Mouse (Mus musculus) CD4-positive, CD25-positive, alpha-beta regulatory T cell, adult 4 months (primary cell): ENCODE results near the gene Pcbp3. TPM values are rescaled to one million over a fixed set of nuclear protein-coding genes. Genes with fewer than 3 reads are reported as not detected.
"Not testable (repeated sequence)": the region's sequence is repeated elsewhere in the genome, so short reads cannot be mapped to it uniquely, and the experiment has no call there.

Experiments used
- ATAC-seq: one replicate; pipeline ENCODE4 v1.8.0; 2017
- polyA plus RNA-seq, 2 experiments: library from polyadenylated mRNA; unstranded; fragments of 100-300 nt; shearing (Covaris generic); gene quantifications; one replicate each; pipeline ENCODE4 v1.2.1; 2017

Gene Pcbp3
- polyA plus RNA-seq, 2 experiments from 2014 or later = 5.3 to 12.6 TPM

DNA sequence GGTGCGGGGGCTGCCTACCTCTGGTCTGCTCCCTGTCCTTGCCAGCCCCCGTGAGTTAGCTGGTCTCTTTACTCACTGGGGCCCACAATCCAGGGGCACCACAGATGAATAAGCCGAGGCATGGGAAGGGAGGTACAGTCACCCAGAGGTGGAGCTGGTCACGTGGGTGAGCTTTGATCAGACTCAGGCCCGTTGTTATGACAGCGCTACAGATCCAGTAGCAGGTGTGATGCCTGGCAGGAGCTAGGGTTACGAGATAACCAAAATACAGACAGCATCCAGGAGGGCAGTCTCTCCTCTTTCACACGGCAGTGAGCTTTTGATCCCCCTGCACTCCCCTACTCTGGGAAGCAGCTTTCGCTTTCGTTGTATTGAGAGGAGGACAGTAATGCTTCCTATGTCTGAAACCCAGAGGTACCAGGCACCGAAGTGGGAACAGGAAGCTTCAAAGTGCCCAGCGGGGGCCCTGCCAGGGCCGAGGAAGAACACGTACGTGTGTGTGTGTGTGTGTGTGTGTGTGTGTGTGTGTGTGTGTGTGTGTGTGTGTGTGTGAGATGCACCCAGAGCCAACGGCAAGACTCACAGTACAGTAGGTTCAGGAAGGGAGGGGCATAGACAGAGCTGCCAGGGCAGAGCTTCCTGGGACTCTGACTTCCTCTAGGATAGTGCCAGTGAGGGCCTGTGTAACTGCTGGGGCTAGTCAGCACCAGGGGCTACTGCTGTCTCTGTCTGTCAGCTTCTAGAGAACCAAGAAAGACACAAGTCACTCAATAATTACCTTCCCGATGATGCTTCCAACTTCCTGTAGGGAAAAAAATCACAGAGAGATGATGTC, 162.7 kb downstream of the Pcbp3 start:
- ATAC-seq = peak; percentile 85

DNA sequence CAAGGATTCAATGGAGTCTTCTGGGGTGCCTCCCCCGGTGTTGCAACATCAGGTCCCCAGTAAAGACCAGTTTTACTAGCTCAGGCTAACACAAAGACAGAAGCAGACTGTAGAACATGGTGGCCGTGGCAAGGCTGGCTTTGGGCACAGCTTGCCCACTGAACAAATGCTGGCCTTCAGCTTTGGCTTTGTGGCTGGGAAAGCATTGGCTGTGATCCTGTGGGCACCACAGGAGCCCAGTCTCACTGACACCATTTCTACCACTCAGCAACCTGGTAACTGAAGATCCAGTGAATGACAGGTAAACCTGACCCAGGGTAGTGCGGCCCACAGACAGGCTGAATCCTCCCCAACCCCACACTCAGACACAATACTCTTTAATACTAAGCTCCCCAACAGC, 167.6 kb downstream of the Pcbp3 start:
- ATAC-seq = no peak

DNA sequence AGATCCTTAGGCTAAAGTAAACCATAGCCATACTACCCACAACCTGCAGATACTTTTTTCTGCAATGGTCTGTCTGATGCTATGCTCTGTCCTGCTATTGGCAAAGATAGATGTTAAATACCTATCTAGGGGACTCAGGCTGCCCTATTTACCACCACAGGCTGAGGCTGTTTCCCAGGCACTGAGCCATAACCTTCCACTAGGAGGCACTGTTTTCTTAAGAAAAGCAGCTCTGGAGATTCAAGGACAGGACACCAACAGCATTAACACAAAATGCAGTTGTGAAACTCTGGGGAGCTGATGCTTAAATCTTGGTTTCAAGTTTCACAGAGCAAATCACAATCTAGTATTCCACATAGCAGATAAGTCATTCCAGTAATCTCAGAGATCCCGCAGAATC, 170.2 kb downstream of the Pcbp3 start:
- ATAC-seq = no peak

DNA sequence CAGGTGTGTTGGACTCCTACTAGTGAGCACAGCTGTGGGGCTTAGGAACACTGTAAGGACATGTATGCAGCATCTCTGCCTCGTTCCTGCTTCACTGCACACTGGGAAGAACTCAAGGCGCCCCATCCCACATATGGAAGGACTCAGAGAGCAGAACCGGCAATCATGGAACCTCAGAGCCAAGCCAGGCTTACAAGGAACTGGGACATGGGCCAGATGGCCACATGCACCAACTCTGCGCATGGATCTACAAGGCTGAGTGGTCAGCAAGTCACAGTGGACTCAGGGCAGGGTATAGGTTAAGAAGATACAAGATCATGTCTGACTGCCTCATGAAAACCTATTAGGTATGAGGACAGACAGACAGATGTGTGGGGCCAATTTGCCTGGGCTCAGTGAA, 171.8 kb downstream of the Pcbp3 start:
- ATAC-seq = no peak

DNA sequence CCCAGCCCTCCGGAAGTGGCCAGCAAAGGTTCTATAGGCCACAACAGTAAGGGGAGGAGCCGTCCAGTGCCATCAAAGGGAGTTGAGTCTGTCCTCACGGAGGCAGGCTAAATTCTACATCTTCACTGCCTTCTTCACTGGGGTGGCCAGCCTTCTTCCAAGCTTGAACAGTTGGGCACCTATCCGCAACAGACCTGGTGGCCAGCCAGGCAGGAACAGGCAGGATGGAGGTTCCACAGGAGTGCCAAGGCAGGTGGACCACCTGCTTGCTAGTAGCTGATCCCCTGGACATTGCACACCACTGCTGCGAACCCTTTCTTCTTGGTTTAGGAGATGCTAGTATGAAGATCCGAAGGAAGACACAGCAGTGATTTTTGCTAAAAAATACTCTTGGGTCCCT, 176.4 kb downstream of the Pcbp3 start:
- ATAC-seq = no peak

DNA sequence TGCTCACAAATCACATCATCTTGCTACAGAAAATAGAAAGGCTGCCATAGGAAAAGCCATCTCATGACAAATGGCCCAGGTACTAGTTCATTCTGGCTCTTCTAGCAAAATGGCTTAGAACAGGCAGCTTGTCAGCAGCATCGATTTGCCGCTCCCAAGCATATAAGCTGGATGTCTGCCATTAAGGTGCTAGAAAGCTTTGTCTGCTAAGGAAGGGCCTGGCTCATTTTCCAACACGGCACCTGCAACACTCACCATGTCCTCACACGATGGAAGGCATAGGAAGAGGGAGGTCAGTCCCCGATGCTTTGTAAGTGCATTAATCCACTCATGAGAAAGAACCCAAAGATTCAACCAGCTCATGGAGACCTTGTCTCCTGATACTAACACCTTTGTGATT, 182.5 kb downstream of the Pcbp3 start:
- ATAC-seq = no peak

DNA sequence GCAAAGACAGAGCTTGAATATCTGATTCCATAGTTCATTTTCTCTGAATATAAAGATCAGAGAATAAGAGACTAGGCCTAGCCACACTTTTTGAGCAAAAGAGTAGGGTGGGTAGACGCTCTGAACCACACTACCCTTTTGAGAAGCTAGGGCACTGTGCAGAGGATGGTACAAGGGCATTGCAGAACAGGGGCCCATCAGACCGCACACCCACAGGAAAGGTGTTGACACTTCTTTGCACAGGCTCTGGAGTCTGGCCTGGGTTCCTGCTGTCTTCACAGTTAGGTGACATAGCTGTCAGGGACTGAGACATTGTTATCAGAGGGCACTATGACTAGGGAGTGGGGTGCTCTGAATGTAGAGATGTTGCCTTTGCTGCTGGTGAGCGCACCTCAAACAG, 190.1 kb downstream of the Pcbp3 start:
- no peak for ATAC-seq

DNA sequence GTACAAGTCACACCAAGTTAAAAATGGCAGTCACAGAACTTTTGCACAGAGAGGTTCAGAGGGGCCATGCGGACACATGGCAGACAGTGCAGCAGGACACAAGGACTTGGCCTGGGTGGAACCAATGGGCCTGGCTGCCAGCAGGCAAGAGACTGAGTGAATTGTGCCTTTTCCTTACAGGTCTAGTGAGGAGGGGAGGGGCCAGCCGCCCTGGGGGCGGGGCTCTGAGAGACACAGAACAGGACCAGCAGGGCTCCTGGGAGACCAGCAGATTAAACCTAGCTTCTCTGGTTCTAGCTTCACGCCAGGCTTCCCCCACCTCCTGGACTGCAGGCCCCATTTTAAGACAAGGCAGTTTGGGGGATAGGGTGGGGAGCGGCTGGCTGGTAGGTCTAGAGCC, 190.6 kb downstream of the Pcbp3 start:
- ATAC-seq = no peak

DNA sequence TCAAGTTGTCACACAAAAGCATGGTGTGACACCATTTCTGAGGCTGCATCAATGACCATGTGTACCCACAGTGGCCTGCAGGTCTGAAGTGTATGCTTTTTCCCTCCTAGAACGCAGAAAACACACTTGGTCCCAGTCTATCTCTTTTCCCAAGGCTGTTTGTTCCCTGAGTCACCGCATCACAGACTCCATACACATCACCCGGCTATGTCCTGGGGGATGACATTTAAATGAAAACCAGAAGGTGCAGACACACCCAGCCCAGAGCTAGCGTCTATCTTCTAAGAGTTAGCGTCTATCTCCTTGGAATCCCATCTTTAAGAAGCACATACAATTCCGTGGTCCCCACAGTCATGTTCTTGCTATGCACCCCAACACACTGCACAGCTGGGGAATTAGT, 192.1 kb downstream of the Pcbp3 start:
- no peak for ATAC-seq

DNA sequence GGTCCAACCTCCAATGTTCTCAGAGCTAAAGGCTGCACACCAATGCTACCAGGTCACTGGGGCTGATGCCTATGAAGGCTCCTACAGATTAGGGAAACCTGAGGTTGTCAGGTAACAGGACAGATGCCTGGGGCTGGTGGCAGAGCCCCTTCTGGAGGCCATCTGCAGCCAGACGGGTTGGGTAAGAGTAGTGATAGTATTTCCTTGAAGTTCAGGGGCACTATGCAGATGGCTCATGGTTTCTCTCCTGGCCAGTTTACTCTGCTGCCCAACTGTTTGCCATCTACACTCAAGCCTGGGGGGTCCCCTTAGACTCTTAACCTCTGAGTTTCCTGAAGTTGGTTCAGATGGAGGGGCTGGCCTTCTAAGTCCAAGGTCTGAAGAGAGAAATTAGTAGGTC, 195.5 kb downstream of the Pcbp3 start:
- ATAC-seq = no peak

DNA sequence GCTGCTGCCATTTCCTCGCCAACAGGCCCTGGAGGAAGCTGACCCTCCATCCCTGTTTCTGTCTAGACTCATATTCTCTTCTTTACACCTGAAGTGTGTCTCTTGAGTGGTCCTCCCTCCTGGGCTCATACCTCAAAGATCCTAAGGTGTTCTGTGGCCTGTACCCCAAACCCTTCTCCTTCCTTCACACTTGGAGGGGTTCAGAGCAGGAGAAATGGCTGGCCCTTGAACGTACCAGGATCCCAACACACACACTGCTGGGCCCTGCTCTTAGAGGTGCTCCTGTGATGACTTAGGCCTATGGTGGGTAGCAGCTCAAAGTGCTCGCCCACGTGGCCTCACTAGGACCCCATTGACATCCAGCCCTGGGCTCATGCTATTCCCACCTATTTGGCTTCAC, 196.8 kb downstream of the Pcbp3 start:
- no peak for ATAC-seq

DNA sequence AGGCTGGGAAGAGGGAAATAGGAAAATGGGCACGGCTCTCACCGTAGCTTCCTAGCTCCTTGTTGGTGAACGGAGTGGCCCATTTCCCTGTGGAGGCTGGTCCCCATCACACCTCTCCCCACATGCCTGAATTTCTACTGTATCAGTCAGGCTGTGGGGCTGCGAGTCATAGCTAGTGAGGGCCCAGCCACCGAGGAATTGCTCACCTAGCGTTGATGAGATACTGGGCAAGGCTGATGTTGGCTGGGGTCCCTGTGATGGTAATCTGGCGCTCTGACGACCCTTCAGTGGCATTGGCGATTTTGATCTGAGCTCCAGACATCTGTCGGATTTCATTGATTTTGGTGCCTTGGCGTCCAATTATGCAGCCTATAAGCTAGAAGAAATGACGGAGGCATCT, 198.7 kb downstream of the Pcbp3 start:
- ATAC-seq = no peak

DNA sequence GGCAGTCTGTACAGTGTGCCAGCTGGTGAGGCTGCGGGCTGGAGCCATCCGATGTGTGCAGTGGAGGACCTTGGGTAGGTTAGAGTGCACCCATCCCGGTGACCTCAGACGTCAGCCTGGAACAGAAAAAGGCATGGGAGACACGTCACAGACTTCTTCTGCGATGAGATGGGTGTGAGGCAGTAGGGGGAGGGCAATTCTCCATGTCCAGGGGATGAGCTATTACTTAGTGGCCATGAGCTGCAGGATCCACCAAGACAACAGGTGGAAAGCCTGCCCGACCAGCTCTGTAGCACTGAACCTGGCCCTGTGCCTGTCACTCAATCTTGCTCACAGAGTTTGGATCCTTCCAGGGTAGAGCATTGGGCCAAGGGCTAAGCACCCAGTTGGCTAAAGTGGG, 199.3 kb downstream of the Pcbp3 start:
- ATAC-seq = no peak

DNA sequence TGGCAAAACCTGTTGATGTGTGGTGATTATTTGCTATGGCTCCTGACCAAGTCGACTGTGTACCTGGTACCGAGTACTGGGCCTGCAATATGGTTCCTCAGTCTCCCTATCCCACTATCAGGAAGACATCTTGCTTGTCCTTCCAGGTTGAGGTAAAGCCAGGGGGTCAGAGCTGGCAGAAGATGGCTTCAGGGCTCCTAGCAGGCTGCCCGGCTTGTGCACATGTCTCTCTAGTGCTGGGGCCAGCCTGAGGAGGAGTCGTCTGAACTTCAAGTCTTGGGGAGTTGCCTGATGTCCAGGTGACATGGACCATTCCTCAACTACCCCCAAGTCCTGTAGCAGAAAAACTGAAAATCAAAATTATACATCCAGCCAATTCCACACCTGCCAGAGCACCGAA, 201.8 kb downstream of the Pcbp3 start:
- ATAC-seq = no peak

DNA sequence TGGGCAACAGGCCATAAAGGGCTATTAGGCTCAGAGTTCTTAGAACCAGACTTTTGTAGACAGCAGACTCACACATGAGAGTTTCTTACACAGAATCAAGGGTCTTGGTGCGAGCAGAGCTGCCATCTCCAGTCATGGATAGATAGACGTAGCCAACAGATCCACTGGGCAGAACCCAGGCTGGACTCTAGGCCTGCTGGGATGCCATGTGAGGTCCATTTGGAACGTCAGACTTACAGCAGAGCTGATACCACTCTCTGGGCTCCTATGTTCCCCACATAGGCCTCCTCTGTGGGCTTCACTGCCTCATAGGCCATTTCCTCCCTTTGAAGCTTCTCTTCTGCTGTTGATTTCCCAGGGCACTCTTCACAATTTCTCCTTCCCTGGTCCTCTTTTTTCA, 208.0 kb downstream of the Pcbp3 start:
- no peak for ATAC-seq

DNA sequence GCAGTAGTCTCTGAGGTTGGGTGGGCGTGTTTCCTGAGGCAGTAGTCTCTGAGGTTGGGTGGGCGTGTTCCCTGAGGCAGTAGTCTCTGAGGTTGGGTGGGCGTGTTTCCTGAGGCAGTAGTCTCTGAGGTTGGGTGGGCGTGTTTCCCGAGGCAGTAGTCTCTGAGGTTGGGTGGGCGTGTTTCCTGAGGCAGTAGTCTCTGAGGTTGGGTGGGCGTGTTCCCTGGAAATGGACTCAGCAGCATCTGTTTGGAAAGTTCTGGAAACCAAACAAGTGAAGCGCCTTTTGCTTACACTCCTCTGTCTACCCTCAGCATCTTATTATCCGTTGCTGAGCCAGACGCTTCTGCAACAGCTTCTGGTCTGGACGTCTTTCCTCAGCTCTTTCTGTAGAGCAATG, 217.4 kb downstream of the Pcbp3 start:
- not testable (repeated sequence) for ATAC-seq

DNA sequence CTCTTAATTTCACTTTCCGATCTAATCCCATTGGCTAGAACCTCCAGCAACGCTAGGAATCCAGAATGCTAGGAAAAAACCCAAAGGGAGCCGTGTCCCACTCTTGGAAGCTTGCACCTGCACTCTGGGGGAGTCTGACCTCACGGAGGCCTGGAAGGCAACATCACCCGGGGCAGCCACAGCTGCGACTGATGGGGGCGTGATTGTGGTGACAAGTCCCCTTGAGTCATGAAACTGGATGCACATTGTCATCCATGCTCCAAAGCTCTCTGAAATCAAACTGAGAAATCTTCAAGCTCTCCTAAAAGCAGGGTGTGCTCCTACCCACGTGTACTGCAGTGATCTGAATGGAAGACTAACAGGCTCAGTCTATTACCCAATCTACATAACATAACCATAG, 224.9 kb downstream of the Pcbp3 start:
- no peak for ATAC-seq

DNA sequence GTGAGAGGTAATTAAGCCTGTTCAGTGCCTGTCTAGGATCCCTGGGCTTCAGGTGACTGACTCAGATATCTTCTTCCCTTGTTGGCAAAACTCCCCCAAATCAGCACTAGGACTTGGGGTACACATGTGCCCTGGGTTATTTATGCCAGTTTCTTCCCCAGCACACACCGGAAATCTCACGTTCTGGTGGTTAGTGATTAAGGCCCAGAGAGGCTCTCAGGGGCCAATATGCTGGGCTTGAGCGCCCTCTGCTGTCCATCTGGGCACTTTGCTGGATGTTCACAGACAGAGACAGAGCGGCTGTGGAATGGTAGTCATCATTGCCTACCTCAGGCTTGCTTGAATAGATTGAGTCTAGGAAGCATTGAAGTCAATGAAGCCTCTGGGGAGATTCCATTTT, 226.7 kb downstream of the Pcbp3 start:
- ATAC-seq = peak; percentile 74

DNA sequence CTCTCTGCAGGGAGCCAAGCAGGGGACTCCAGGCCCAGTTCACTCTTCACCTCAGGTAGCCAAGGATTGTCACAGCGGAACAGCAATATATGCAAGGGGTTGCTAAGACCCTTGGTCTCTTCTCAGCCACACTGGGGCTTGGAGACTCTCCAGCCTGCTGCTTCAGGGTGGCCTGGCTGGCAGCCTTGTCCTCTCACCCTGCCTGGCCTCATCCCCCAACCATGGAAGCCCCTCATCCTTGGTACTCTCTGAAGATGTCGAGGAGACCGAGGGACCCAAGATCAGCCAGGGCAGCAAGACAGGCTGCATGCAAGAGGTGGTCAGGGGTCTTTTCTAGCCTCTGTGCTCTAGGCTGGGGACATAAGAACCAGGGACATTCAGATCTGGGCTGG, 228.0 kb downstream of the Pcbp3 start:
- ATAC-seq = no peak

DNA sequence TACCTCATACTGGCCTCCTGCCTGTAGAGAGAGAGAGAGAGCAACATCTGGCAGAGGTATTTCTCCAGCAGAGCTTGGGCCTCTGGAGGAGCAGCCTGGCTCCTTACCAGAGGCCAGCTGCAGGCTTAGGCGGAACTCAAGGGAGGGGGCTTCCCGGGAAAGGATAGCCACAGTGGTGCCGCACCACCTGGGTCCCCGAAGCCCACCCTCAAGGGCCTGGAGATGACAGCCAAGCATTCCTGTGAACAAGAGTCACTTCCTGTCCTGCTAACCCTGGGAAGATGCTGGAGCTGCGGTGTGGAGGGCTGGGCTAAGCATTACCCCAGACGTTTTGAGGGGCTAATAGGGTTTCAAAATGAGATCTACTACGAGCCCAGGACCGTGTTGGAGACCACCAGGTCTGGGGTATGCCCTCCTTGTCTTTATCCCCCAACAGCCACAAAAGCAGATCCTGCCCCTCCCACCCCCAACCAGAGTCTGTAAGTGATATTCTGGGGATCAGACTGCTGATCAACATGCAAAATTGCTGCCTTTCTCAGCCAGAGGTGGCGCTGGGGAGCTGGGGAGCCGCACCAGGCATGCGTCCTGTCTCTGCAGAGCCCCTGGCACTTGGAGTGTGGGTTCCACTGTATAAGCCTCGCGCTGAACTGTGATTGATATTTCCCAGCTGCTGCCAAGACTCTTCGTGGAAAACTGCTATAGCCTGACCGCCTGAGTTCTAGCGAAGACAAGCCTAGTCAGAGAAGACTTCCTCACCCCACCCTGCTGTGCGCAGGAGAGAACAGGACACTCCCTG, 228.6 kb downstream of the Pcbp3 start:
- ATAC-seq = no peak

DNA sequence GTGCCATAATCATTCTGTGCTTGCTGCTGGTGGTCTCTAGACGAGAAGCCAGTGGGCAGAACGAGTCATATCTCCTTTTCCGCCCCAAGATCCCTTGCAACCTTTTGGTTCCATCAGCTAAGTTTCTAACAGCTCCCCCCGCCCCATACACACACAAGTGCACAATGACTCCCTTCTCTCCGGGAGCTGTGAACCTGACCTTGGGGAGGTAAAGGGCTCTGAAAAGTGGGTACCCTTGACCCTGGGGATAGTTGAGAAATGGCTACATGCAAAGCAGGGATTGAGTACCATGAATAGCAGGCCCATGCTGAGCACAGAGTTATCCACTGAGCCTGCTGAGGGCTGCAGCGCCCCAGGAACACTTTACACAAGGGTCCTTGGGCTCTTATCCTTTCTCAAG, 229.3 kb downstream of the Pcbp3 start:
- no peak for ATAC-seq

DNA sequence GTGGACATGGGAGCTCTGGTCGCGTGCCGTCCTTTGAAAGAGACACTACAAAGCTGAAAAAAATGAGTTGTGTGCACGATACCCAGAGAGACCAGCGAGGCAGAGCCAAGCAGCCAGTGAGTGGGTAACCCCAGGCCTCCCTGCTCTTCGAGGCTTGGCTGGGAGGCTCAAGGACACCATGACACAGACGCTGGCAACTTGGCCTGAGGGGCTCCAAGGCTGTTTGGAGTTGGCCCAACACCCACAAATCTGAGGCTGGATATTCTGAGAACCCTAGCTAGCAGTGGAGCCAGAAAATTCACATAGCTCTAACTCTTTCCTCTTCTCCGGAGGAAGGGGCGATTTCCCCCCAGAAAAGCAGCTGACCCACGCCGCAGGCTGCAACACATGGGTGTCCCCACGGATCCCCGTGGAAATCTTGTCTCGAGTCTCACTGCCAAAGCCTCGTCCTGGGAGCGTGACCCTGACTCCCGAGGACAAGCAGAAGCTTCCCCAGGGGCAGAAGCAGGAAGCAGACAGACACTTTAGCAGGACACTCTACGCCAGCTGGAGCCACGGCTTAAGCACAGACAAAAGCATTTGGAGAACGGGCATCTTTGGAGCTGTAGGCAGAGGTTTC, 230.0 kb downstream of the Pcbp3 start:
- ATAC-seq = no peak
